Mouse (Mus musculus) bone marrow macrophage, adult 2 months (primary cell): ENCODE results near the gene LTO1.

ENCODE experiments used
- CTCF ChIP-seq: IDR thresholded peaks from 2 replicates; pipeline ENCODE4 v1.5.1; 2012; ENCODE audit warnings: low read depth, mild to moderate bottlenecking, low read length, moderate library complexity
- POLR2A ChIP-seq: IDR thresholded peaks from 2 replicates; pipeline ENCODE4 v1.6.1; 2012; ENCODE audit warnings: mild to moderate bottlenecking, low read depth, low read length, borderline replicate concordance

- TF ChIP-seq CTCF: no peak
- no peak for TF ChIP-seq POLR2A
Observed at GRCm38 (mm10) chr7:144965893-144966292, 51.0 kb downstream of the LTO1 start.
